Mouse (Mus musculus) C2C12 (cell line): ENCODE results near the gene Emc10.

Experiments used
- CEBPB ChIP-seq: IDR thresholded peaks from one replicate; pipeline ENCODE4 v1.6.1; 2011; ENCODE audit warnings: low read depth, mild to moderate bottlenecking, control low read depth, moderate library complexity
- CTCF ChIP-seq: IDR thresholded peaks from one replicate; pipeline ENCODE4 v1.5.1; 2011; ENCODE audit not compliant: control insufficient read depth, insufficient read depth, insufficient read length
- MAX ChIP-seq: IDR thresholded peaks from one replicate; pipeline ENCODE4 v1.6.1; 2011; ENCODE audit warnings: mild to moderate bottlenecking, control low read depth
- USF1 ChIP-seq: IDR thresholded peaks from one replicate; pipeline ENCODE4 v1.6.1; 2011; ENCODE audit warnings: low read depth, mild to moderate bottlenecking, control low read depth, moderate library complexity

DNA sequence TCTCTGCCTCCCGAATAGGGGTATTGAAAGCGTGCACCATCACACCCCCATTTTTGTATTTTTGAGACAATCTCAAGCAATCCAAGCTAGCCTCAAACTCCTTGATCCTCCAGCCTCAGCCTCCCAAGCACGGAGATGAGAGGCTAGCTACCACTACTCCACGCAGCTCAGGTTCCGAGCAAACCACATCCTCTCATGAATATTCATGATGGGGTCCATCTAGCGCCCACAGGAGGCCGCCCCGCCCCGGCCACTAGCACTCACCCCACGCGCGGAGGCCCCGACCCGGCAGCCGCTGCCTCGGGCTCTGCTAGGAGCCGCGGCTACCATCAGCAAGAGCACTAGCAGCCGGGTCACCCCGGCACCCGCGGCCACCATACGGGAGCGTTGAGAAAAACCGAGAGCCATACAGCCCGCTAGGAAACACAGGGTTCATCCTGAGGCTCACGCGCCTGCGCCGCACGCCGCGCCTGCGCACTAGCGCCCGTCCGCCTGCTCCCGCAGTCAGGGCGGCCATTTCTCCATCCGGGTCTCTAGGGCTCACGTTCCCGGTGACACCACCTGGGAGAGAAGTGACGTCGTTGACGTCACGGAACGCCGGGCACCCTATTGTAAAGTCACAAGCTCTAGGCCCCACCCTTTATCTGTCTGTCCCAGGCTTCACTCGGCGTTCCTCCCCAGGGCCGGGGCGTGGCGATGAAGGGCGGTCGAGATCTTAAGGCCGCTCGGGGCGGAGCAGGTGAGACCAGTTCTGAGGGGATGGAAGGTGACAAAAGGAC is at the start of gene Emc10, which contains the start of gene Fam71e1:
- TF ChIP-seq CEBPB (no peak), USF1 (no peak), CTCF (no peak), MAX (no peak)
